Mouse (Mus musculus): ENCODE measurements around the gene Hivep3.
A peak's percentile ranks its signal among the peaks of the same experiment; 100 is the strongest.

Gene Hivep3

DNA sequence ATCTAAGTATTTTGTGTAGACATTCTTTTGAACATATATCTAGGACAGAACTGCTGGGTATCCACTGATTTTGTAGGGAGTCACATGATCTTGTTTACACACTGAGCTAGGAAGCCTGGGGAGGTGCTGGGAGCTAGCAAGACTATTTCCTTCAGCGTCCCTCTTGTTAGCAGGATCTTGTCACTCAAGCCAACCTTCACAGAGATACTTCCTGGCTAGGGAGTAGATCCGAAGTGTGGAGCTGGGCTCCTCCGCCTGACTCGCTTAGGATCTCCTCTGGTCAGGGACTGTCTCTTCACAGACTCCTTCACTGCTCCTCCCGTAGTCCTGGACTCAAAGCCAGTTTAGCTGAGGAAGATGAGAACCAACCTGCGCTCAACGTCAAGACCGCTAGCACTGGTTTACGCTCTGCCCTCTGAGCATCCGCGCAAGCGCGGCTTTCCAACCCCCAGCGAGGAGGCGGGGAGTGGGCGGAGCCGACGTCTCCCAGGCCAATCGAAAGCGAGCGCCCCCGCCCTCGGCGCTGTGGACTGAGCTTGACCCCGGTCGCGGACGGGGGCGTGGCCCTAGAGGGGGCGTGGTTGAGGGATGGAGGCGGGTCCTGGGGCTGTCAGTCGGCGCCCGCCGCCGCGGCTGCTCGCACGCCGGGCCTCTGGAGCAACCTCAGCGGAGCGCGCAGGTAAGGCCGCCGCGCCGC is at the start of gene Hivep3:
Gene Hivep3, plus strand, starts transcription at position 601 of the 697 bp plus-strand sequence.
- peak; percentile 99 for DNase-seq (ENCODE audit: low spot score)

DNA sequence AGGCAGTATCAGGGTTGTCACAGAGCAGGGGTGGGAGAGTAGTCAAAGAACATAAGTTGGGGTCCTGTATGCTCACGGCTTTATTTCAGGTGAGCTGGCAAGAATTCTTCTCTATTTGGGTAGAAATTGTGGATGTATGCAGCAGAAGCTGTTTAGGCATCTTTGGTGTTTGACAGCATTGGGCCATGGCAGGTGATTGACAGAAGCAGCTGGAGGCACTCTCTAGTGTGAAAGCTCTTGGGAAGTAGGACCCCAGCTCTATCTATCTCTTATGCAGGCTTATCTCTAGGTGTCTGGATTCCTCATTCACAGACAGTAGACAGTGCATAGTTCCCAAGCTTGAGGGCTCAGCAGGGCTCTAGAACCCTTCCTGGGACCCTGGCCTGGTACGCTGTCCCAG is 47.8 kb upstream of the Hivep3 start:
- no peak for DNase-seq (ENCODE audit: low spot score)

DNA sequence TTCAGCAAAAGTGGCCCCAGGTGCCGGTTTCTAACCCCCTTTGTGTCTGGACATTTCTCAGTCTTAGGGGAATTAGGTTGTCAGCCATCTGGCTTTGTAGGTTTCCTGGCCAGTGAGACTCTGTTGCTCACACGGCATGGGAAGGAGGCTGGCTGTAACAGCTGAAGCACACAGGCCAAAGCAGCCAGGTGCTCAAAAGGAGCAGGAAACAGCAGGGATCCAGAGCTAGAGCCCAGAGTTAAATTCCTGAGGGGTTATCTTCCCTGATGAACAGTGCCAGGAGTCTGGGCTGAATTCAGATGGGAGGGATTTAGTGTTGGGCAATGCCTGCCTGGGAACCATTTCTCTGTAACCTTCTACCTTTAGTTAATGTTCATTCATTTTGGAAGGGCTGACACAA is 35.2 kb upstream of the Hivep3 start:
- no peak for DNase-seq (ENCODE audit: low spot score)

DNA sequence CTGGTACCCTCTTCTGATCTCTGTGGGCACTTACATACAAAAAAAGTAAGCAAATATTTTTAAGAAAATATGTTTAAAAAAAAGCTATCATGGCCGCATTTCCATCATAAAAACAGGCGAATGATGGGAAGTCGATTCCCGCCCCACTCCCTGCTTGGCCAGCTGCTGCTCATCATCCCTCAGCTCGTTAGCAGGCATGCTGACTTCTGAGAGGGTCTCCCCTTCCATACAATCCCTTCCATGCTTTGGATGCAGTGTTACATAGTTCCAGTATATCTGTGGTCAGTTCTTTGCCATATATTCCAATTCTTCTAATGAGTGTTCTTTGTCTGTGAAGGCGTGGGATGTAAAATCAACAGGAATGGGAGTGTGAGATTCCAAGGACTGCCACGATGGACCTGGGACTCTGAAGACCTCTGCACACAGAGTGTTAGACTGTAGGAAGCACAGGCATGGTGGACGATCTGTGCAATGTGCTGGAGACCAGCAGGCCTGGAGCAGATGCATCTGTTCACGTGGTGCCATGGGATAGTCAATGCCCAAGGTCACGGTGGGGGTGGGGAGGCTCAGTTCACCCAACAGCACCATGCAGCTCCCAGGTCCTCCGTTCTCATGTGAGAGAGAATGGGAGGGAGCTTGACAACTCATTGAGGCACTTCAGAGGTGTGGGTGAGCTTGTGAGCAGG is 32.2 kb upstream of the Hivep3 start:
- no peak for DNase-seq (ENCODE audit: low spot score)

DNA sequence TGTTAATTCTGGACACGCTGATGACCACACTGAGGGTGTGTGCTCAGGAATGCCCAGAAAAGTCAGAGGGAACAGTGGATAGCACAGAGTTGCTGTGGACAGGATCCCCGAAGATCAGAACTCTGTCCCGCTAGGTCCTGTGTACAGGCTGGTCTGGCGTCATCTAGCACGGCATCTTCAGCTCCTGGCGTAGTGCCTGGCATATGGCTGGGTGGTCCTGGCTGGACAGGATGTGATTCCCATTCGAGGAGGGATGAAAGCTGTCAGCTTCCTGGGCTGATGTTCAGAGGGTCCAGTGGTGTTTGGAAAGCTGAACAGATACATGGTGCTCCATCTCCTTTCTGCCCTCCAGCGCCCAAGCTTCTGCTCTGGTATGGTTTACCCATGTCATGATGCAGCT is 29.6 kb upstream of the Hivep3 start:
- no peak for DNase-seq (ENCODE audit: low spot score)

DNA sequence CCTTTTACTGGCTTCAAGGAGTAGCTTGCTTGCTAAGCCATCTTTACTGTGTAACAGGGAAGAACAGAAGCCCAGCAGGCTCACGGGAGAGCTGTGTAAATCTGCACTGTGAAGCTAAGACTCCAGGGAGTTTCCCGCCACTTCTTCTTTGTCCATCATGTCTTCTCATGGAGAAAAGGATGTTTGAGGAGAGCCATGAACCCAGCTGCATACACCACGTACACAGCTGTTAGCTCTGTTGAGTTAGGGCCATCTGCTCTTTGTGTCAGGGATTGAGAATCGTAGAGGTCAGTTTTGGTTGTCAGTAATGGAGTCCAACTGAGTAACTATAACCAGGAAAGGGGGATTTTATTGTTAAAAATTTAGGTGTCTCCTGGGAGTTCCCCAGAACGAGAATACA is 26.3 kb upstream of the Hivep3 start:
- no peak for DNase-seq (ENCODE audit: low spot score)

DNA sequence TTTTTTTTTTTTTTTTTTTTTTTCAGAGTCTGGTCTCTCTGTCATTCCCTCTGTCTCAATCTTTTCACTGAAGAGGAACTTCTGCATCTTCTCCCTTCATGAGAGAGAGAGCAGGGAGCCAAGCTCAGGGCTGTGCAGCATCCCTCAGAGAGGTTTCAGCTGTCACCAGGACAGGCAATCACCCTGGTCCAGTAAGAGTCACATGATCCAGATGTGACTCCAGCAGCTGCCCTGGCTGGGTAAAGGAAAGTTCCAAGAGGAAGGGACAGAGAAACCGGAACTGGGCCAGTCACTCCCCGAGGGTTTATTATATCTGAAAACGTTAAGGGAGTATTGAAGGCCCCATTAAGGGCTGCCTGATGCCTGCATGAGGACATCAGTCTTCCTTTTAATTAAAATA is 25.8 kb upstream of the Hivep3 start:
- DNase-seq (ENCODE audit: low spot score), result no peak

DNA sequence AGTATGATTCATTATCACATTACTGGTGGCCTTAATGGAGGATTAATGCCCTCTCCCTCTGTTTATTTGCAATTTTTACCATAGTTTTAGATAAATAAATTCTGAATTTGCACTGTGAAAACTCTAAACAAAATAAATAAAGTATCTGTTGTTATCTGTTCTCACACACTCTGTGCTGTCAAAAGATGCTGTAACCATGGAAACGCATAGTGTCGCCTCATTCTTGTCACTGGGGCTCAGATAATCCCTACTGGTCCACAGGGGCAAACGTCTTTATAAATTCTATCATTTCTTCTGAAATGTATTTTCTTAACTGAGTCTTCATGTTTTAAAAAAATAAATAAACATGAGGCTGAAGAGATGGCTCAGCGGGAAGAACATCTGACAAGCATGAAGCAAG is 23.4 kb upstream of the Hivep3 start:
- DNase-seq (ENCODE audit: low spot score), result no peak

DNA sequence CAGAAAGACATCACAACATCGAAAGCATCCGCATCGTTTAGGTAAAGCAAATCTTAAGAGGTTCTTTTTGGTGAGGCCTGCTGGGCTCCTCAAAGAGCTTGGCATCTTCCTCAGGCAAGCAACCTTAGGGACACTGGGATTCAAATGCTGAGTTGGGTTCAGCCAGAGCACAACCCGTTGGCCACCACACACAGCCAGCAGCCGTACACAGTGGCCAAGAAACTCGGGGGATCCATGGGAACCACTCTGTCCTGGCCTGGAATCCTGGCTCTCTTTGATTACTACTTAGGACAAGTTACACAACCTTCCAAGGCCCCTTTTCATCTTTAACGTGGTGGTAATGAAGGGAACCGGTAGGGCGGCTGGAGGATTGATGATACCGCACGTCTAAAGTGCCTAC is 16.1 kb upstream of the Hivep3 start:
- no peak for DNase-seq (ENCODE audit: low spot score)

DNA sequence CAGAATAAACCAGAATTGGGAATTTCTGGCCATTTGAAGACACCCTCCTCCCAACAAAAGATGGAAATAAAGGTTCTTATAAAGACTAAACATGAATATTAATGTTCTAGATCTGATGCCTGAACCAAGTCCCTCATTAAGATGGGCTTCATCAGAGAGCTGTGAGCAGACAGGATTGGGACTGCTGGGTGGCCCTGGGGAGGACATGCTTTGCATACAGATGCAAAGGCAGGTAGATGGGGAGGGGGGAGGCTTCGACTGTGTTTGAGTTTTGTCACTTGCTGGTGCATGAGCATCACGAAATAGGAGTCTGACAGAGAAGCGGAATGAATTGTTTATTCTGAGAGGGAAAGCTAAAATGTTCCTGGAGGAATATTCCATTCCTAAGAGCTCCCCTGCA is 12.1 kb upstream of the Hivep3 start:
- DNase-seq (ENCODE audit: low spot score), result no peak

DNA sequence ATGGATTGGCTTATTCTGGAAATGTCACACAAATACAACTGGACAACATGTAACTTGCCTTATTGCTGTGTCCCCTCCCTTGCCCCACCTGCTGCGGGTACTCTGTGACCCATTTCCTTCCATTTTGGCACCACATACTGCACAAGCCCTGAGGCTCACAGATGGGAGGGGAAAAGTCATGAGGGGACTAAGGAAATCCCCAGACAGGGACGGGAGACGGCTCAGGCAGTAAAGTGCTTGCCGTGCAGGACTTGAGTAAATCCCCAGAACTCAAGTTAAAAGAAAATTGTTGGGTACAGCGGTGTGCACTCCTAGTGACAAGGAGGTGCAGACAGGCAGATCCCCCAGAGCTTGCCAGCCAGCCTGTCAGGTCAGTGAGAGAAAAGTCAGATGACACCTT is 7.5 kb upstream of the Hivep3 start:
- DNase-seq (ENCODE audit: low spot score), result no peak

DNA sequence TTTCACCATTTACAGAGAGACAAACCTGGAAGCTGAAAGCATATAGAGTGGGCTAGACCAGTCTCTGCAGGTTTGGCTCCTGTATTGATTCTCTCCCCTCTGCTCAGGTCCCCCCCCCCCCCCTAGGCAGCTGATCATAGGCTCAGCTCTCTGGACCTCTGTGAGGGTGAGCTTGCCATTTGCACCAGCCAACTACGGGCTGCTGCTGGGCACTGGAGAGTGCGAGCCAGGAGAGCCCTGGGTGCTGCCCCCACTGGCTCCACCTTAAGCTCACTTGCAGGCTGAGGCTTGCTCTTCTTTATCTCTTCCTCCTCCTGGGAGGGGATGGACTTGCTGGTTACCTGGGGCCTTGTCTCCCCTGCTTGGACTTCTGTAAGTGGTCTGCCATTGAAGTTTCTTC is 5.7 kb upstream of the Hivep3 start:
- no peak for DNase-seq (ENCODE audit: low spot score)

DNA sequence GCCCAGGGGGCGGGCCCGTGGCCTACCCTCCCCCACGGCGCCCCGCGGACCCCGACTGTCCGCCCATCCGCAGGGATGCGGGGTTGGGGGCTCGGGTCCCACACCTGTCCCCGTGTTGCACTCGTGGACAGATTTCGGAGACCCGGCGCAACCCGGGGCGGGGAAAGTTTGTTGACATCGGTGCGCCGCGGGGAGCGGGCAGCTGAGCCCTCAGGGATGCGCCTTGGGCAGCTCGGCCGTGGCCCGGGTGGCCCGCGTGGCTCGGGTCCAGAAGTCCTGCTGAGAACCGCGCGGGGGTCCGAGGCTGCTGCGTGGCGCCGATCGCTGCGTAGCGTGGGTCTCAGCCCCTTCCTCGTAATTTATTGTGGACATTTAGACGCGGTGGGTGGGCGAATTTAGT is 358 bp downstream of the Hivep3 start:
- peak; percentile 14 for DNase-seq (ENCODE audit: low spot score)

DNA sequence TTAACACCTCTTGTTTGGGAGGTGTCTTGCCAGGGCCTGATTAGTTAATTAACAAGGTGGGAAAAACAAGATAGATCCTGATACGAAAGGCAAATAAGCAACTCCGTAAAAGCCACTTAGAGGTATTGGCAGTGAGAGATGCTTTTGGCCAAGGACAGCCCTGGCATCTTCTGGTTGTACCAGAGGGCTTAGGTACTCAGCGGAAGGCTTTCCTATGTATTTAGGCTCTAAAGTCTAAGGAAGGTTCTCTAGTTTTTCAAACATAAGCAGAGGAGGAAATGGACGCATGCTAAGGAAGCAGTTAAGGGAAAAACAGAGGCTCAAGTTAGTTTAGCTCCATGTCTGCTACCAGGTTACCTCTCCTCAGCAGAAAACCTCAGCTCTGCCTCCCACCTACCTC is 768 bp downstream of the Hivep3 start:
- DNase-seq (ENCODE audit: low spot score), result no peak

DNA sequence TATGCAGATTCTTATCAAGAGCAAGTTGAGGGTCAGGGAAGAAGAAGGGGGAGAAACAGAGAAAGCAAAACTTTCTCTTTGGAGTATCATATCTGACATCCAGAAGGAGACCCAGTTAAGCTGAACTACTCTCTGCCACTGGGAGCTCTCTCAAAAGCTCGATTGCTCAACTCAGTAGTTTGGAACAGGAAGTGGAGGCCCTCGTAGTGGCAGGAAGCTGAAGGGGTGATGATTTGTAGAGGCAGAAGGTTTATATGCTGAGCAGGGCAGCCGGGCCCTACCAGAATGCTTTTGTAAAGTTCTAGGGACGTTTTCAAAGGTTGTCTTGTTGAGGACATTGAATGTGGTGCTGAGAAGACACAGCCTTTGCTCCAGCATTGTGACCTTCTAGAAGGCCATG is 5.1 kb downstream of the Hivep3 start:
- no peak for DNase-seq (ENCODE audit: low spot score)

DNA sequence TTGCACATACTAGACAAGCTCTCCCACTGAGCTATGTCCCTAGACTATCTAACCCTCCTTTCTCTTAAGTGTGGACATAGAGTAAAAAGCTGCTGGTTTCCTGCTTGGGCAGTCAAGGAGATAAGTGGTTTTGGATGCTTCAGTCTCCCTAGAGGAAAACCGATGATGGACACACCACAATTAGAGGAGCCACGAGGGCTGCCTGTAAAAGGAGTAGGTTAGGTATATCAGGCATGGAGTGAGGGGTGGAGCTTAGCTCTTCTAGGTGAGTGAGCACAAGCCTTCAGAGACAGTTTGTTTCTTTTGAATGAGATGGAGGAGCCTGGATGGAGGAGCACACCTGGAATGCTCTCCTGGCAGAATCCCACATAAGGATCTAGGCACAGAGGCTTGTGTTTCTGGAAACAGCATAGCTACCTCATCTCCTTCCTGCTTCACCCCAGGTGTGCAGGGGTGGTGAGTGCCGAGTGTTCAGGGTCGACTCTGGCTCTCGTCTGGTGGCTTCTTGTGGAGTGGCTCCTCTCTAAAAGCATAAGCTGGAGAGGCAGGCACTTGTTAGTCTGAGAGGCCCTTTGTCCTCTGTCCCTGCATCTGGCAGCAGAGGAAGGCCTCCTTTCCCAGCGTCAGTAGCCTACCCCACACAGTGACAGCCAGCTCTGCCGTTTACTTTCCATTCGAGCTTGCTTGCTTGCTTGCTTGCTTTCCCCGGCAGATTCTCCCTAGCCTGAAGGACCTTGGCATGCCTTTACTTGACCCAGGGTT is 5.9 kb downstream of the Hivep3 start:
- DNase-seq (ENCODE audit: low spot score), result no peak

DNA sequence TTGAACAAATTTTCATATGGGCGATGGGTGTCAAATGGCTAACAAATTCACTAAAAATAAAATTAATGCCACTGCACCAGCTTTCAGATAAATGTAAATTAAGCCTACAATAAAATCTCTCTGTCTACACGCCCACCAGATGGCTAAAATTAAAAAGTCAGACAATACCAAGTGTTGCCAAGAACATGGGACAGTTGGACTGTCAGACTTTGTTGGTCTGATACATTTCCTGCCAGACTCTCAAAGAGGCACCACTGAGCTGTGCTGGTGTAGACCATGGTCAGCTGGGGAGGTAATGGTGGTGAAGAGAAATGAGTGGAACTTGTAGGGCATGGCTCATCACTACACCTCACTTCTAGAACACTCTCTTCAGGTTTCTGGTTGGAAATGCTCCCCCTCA is 14.8 kb downstream of the Hivep3 start:
- DNase-seq (ENCODE audit: low spot score), result no peak

DNA sequence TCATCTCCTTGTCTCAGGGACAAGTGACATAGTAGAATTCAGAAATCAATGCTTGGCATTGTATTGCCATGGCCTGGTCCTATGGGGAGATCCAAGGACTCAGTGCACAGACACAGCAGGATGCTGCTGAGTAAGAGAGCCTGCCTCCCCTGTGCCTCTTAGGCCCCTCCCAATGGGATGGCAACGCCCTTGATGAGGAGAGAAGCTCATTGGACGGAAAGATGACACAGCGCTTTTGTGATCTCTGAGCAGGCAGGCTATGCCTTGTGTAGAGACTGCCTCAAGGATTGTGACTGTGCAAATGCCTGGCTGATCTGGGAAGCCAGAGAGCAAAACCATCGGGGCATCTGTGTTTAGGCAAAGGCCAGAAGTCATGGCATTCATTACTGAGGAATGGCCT is 16.6 kb downstream of the Hivep3 start:
- no peak for DNase-seq (ENCODE audit: low spot score)

DNA sequence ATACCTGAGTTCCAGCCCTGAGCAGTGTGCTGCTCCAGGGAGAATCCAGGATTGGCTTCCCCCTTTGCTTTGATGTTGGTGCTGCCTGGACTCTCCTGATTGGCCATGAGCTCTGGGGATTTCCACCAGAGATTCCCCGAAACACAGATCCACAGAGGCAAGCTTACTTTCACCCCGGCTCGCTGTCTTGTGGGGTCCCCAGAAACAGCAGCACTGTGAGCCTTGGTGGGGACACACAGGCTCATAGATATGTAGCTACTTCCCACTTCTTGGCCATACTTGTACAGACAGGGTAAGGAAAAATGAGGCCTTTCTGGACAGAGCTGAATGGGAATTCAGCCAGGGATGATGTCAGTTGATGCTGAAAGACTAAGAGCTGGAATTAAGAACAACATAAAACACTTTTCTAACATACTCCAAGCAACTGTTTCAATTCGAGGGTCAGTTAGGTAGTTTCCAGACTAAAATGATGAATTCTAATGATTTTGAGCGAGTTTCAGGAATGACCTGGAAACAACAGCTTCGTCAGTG is 17.2 kb downstream of the Hivep3 start:
- DNase-seq (ENCODE audit: low spot score), result no peak

DNA sequence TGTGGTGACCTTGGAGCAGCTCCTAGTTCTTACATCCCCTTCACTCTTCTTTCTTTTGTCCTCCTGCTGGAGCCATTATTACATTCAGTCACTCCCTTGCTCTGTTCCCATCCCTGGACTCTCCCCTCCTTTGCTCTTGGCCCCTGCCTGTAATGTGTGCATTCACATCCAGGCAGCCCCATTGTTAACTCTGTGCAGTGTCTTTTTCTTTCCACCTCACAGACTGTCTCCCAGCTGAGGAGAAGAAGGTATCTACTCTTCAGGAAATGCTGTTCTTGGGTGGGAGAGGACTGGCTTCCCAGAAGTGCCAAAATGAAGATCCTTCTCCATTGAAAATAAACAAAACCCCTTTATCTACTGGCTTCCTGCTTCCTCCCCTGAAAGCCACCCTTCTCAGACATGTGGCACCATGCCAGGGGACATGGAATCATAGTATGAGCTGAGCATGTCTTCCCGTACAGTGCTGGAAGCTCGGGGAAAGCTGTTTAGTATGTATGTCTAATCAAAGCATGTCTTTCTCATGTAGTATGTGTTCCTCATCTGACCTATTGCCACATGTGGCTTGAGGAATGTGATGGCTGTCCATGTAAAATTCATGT is 17.9 kb downstream of the Hivep3 start:
- DNase-seq (ENCODE audit: low spot score), result no peak

DNA sequence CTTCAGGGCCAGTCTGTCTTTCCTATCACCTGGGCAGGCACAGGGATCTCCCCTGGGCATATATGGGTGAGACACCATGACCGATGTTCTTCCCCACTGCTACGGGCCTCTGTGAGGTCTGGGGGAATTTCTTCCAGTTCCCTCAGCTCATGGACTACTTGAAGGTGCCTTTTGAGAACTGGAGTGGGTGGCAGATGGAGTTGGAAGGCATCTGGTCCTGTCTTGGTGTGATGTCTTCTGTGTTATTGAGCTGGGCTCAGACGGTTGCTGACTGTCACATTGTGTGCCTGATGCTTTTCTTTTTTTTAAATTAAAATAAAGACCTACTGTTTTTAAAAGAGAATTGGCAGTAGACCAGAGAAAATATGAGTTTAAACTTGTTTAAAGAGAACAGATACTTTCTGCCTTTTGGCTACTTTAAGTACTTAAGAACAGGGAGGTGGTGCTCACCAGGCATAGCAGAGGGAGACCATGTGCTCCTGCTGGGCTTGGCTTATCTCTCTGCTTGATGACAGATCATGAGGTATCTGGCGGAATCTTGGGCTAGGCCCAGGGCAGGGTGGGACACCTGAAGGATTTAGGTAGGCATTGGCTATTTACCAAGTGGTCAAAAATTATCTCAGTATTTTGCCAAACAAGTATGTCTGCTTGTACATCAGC is 26.1 kb downstream of the Hivep3 start:
- DNase-seq (ENCODE audit: low spot score), result no peak

DNA sequence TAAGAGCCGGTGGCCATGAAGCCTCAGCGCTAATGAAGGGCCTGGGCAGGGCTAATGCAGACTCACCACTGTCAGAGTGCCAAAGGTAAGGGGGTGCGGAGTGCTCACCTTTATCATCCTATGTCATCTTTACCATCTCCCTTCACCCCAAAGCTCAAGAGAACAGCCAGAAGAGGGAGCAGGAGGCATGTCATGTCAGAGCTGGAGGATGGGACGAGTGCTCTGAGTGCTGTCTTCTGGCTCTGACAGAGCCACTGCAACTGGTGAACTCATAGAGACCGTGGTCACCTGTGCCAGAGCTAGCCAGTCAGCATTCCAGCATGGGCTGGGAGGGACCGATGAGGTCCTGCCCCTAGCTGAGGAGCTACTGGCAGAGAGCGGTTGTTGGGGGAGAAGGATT is 27.2 kb downstream of the Hivep3 start:
- no peak for DNase-seq (ENCODE audit: low spot score)

Measured in urinary bladder, postnatal 10 days (tissue).